Mouse (Mus musculus) NIH3T3 (cell line): ENCODE measurements around the gene Ubr1.
"Not testable (repeated sequence)": the region's sequence is repeated elsewhere in the genome, so short reads cannot be mapped to it uniquely, and the experiment has no call there.

Experiments used
- DNase-seq: peaks from one replicate; pipeline ENCODE4 v3.0.0-alpha.2; 2012; ENCODE audit warnings: low read depth

The Ubr1 gene

DNA sequence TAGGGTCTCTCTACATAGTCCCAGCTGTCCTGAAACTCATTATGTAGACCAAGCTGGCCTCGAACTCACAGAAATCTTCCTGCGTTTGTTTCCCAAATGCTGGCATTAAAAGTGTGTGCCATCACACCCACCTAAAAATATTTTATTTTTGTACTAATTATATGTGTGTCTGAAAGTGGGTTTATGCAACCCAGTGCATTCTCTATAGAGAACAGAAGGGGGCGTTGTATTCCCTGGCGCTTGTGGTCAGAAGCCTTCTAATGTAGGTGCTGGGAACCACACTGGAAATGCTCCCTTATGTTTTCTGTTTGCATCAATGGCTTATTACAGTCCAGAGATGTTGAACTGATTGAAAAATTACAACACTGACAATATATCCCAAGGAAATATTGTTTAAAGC, 5.8 kb upstream of the Ubr1 start:
- DNase-seq = peak; percentile 65

DNA sequence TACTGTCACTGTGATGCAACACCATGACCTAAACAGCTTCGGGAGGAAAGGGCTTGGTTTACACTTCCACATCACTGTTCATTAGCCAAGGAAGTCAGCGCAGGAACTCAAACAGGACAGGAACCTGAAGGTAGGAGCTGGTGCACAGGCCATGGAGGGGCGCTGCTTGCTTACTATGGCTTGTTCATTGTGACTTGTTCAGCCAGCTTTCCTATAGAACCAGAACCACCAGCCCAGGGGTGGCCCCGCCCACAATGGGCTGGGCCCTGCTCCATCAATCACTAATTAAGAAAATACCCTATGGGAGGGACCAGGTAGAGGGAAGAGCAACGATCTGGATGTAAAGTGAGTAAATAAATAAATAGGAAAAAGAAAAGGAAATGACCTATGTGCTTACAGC, 2.4 kb upstream of the Ubr1 start:
- DNase-seq = peak; percentile 12

DNA sequence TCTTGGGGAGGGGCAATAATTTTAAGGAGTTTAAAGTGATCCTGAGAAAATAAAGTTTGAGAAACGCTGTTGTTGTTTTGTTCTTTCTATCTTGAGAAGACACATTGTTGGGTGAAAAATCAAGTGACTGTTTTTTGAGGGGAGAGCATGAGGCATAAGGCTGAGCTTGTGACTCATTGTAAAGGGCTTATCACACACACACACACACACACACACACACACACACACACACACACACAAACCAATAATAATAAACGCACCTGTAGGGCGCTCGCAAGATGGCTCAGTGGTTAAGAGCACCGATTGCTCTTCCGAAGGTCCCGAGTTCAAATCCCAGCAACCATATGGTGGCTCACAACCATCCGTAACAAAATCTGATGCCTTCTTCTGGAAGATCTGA, 1.7 kb upstream of the Ubr1 start:
- DNase-seq = not testable (repeated sequence)

DNA sequence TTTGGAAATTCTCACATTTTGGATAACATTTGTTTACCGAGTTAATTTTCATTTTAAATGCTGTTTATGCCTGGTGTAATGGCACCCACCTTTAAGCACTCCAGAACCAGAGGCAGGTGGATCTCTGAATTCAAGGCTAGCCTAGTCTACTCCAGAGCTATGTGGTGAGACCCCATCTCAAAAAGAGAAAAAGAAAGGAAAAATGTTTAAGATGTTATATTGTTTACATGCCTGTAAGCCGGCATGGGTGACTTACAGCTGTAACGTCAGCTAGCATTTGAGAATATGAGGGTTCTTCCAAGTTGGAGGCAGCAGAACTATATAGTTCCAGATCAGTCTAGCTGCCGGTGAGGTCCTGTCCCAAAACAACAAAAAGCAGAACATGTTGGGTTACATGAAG, 1.3 kb upstream of the Ubr1 start:
- DNase-seq = no peak

DNA sequence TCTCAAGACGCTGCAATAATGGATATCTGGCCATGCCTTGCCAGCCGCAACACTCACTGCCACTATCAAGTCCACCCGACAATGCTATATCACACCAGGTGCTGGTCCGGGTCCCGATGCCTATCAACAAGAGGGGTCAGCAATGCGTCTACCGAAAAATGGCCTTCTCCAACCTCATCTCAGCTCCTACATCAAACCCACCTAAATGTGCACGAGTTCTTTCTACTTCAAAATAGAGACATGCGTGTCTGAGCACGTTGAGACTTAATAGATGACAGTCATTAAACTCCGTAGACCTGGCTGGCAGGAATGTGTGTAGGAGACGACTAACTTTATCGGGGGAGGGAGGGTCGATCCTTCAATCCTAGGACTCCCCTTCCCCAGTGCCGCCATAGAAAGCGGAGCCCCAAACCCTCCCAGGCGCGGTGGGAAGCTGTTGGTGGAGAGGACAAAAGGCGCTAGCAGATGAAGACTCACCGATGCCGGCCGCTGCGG, 423 bp downstream of the Ubr1 start:
- no peak for DNase-seq

DNA sequence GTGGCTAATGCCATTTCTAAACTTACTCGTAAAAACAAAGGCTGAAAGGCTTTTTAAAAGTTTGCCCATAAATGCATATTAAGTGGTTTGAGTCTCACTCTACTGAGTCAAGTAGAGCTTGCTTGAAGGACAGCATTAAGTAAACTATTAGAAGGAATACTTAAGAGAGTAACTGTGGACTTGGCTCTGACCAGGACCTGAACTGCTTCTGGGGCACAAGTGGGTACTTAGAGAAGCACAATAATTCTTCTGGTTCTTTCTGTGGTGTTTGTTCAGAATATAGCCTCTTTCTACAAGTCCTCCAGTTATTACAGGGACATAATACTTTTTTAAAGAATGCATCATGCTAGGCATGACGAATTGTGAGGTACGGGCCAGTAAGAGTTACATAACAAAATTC, 5.0 kb downstream of the Ubr1 start:
- no peak for DNase-seq

DNA sequence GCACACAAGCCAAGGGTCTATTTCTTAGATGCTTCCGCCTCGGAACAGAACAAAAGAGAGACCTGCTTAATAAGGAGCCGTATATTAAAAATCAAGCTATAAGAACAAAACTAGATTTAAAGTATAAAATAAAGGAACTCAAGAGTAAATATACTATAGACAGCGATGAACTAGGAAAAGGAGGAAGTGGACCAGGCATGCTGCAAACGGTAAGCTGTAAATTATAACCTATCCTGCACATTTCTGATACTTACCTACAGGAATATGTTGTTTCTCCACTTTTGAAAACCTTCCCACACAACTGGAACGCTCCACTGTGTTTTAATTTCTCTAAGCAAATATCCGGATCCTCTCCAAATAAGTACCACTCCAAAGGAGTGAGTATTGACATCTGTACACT, 7.4 kb downstream of the Ubr1 start:
- no peak for DNase-seq

DNA sequence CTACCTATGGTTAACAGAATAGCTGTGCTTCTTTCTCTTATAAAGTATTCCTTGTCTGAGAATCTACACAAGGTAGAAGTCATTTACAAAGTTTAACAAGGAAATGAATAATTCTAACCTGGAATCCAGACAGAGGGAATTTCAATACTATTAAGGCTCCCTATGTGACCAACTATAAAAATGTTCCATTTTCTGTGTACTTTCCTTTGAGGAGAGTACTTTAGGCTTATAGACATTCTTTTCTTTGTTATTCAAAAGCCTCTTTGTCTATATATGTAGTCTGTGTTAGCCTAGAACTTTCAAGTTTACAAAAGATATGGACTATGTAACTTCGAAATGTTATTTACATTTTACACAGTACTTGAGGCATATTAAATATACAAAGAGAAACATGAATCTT, 10.3 kb downstream of the Ubr1 start:
- DNase-seq = no peak

DNA sequence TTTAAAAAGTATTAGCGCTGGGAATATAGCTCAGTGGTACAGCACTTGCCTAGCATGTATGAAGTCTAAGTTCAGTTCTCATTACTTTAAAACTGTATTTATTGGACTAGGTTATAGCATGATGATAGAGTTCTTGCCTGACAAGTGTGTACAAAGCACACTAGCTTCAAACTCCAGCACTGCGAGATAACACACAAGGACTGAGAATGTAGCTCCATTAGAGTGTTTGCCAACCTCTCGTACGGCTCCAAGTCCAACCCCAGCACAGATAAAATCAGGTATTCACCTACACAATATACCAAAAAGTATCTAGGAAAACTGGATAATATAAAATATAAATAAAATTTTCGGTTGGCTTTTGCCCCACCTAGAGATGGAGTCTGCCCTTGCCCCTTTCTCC, 10.7 kb downstream of the Ubr1 start:
- DNase-seq = no peak

DNA sequence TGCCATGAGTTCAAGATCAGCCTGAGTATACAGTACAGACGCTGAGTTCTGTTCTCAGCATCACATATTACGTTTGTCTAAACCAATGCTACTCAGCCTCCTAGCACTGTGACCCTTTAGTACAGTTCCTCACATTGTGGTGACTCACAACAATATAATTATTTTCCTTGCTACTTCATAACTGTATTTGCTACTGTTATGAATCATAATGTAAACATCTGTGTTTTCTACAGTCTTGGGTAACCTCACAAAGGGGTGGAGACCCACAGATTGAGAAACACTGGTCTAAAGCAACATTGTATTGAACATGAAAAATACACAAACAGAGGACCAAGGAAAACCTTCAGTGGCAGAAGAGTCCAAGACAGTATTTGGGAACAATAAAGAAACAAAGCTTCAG, 11.2 kb downstream of the Ubr1 start:
- peak; percentile 17 for DNase-seq

DNA sequence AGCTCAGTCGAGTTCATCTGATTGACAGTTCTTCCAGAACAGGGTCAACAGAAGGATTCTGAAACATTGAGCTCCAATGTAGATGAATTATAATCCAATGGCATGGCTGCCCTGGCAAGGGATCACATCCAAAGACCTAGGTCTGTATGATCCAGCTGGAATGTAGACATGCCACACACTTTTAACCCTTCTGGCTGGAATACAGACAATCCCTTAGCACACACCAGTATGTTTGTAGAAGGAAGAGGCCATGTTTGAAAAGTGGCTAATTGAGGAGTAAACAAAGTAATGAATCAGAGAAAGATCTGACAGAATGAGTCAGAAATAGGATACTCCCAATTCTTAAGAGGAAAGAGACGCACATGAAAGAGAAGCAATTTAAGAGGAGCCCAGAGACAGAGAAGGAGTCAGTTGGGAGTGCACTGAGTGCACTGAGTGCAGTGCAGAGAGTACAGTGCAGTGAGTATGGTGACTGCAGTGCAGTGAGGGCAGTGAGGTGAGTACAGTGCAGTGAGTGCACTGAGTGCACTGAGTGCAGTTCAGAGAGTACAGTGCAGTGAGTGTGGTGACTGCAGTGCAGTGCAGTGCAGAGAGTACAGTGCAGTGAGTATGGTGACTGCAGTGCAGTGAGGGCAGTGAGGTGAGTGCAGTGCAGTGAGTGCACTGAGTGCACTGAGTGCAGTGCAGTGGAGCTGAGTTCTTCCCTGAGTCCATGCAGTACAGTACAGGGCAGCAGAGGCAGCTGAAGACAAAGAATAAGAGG, 18.2 kb downstream of the Ubr1 start:
- DNase-seq = no peak

DNA sequence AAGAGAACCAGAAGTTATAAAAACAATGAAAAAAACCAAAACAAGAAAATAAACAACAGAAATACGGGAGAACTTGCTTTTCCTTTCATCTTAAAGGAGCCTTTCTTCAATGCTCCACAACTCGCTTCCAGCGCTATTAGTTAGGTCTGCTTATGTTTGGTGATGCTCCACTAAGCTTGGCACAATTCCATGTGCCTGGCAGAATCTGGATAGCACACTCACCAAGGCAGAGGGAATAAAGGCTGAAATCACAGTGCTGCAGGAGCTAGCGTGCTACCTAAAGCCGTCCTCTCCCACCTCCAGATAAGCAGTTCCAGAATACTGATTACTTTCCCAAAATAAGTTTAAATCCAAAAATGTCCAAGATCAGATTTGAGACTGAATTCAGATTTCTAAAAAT, 19.3 kb downstream of the Ubr1 start:
- DNase-seq = peak; percentile 18

DNA sequence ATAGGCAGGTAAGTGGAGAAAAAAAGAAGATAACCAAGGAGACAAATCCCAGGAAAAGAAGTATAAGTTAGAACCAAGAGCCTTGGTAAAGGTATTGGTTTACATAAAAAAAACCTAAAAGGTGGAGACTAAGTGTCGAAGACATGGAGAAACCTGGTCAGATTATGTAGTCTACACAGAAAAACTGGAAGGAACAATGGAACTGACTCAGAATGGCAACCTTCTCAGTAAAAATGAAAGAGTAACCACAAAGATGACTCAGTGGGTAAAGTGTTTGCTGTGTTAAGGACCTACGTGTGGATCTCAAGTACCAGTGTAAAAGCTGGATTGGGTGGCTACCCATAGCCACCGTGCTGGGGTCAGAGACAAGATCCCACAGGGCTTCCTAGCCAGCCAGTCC, 37.5 kb downstream of the Ubr1 start:
- no peak for DNase-seq

DNA sequence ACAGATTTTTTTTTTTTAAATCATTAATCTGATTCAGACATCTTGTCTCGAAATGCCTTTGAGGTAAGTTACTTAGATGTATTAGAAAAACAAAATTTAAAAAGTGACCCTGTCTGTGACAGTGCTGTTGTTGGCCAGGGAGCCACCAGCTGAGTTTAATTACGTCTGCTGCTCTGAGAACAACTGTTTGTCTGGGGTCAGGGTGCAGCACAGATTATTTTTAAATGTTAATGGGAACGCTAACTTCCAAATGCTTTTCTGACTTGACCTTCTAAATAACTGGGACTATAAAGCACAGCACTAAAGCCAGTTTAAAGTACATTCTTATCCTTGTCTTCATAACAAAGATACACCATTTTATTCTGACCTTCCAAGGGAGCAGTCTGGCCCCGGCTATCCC, 61.0 kb downstream of the Ubr1 start:
- no peak for DNase-seq

DNA sequence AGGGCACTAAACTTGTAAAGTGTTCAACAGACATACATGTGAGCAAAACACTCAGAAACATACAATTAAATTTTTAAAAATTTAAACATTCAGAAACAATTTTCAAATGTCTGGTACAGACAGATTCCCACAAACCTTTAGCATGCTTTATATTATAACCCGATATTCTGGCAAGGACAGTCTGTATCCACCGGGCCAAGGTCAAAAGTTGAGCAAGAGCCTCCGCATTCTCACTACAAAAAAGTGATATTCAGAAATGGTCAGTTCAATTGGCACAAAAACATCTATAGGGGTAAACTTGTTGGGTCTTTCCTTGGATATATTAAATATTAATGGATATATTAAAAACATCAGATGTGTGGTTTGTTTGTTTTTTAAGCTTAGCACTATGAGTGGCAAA, 74.2 kb downstream of the Ubr1 start:
- no peak for DNase-seq

DNA sequence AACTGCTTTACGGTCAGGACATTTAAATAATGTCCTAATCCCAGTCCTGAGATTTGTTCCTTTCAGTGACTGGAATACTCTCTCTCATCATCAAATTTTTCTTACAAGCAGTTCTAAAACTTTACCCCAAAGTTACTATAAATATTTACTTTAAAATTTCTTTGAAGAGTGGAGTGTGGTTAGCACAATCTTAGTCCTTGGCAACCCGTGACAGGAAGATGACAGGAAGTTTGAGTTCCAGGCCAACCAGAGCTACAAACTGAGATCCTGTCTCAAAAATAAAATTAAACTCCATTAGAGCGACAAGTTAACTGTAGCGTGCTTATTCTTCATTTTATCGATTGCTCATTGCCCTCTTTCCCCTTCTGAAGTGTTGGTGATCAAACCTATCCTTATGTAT, 82.9 kb downstream of the Ubr1 start:
- DNase-seq = no peak

DNA sequence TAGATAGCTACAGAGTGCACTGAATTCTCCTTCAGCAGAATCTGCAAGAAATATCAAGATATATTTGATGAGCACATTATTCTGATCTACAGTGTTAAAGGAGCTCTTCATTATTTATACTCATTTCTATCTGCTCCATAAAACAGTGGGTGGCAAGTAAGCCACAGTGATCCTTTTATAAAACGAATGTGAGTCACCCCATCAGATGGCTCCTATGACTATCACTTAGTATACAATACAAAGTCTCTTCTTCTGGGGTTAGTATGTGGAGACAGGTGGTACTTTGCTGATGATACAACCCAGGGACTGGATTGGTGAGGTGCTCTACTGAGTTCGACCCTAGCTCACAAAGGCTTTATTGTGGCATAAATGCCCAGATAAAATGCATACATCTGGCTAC, 97.3 kb downstream of the Ubr1 start:
- no peak for DNase-seq

DNA sequence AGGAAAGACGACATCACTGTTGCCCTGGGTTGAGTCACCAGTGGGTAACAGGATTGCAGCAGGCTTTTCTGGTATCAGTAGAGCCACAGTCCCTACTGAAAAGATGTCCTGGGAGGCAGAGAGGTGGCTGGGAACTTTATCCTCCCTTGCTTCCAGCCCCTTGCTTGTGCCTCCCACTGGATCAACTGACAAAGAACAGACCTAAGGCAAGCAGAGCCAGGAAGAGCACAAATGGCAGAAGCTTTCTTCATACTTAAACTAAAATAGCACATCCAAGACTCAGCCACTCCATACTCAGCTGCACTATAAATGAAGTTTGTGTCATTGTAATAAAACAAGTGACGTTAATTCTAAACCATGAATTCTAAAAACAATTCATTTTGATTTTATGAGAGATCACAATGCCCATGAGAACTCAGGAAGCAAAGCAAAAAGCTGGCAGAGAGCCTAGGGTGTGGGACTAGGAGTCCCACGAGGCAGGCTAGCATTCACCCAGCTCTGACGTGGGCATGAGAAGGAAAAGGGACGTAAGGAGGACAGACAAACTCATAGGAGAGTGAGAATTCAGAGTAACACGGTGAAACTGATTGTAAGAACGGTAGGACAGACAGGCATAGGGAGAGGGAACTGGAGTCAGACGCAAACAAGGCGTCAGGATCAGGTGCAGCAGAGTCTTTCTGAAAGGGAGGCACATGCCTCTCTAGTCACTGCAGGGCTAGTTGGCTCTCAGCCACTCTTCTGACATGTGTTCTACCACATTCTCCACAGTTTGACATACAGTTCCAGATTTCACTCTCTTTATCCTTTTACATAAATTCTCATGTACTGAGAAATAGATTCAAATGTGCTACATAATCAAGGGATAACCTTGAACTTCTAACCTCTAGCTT, 98.8 kb downstream of the Ubr1 start:
- DNase-seq = peak; percentile 10

DNA sequence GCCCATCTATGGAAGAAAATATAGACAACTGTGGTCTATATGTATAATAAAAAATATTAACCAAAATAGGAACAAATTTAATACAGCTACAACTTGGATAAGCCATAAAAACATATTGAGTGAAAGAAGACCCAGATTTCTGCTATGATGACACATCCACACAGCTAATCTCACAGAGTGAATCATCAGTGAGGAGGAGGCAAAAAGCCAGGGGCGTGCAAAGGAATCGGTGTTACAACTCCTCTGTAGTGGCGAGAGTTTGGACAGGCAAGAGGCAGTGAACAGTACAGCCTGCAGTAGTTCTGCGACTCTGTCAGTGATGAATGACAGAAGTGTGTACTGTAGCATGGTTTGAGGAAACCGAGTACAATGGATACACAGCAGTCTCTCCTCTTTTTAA, 103.2 kb downstream of the Ubr1 start:
- DNase-seq = peak; percentile 93

DNA sequence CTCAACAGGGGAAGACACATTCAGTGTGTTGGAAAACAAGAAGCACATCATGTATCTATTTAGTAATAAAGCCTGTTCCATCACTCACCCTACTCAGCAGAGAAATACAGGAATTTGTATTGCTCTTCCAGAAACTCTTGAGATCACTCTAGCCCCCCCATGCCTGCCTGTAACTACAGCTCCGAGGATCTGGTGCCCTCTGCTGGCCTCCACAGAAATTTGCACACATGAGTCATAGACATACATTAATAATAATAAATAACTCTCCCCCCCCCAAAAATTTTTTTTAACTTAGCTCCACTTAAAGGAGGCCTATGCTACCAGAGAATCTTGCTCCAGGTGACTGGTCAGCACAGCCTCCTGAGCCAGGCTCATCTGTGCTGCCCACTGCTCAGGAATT, 104.0 kb downstream of the Ubr1 start:
- peak; percentile 85 for DNase-seq

DNA sequence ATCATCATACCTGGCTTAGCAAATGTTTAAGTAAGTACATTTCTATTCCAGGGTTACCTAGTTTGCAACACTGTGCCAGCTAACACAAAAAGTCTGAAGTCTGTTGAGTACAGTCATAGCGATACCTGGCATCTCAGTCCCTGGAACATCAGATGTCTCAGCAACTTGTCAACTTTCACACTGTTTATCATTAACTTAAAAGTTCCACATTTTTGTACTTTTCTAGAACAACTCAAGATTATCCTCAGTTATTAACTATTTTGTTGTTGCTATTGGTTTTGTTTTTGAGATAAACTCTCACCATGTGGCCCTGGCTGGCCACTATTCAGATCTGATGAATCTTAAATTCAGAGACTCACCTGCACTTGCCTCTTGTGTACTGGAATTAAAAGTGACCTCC, 107.1 kb downstream of the Ubr1 start:
- no peak for DNase-seq

DNA sequence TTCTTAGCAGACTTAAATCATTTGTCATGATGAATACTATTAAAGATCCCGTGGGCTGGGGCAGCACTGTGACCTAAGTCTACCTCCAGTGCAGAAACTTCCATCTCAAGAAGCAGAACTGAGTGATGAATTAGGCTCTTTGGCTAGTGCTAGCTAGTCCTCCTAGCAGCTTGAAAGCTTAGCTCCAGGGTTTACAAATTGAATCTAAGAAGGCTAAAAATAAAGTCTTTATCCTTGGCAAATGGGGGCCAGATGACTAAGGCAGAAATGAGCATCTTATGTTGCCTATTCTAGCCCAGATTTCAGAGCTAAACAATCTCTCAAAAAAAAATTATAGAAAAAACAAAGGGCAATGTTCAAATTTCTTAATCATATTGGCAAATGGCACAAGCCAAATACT, 109.8 kb downstream of the Ubr1 start:
- peak; percentile 34 for DNase-seq

DNA sequence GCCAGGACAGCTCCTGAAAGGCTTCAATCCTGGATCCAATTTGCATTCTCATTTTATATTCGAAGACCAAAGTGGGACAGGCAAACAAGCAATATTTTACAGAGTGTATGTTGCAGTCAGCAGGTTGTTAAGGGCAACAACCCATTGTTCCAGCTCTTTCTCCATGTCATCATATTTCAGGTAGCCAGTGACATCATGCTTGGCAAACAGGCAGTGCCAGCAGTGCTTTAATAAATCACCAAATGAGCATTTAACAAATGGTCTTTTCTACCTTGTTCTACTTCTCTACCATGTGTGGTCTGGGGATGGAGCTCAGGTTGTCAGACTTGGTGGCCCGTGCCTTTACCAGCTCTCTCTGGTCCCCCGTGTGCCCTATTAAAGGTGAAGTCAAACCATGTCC, 112.4 kb downstream of the Ubr1 start:
- no peak for DNase-seq
